Mouse (Mus musculus): ENCODE measurements around the gene Iqgap1. TPM values are rescaled to one million over a fixed set of nuclear protein-coding genes. Genes with fewer than 3 reads are reported as not detected.

Gene Iqgap1
- total and polyA plus RNA-seq, 3 experiments, result 33.5 to 35.8 (median 34.8) TPM

GRCm38 (mm10) chr7:80689221-80689591 is 136.6 kb downstream of the Iqgap1 start:
- WGBS, result 15% methylated on average over 10 of the region's 10 CpGs
- peak overlapping the region; percentile 97 for H3K27ac ChIP-seq
- peaks cover 6% of the 10 kb centered on the region for H3K4me1 ChIP-seq (ENCODE audit: control insufficient read depth, insufficient read depth, low read length)
- H3K36me3 ChIP-seq (ENCODE audit: control insufficient read depth, insufficient read depth, low read length), result no peaks in the 10 kb centered on the region; the same call in 1 of the 2 replicates
- peak in 1 of 2 experiments; percentile 55 for DNase-seq
- no peaks in the 10 kb centered on the region for H3K27me3 ChIP-seq (ENCODE audit: control insufficient read depth, insufficient read depth, low read length)
- TF ChIP-seq CTCF (IDR thresholded peaks at IDR 0.05) (no peak), EP300 (IDR thresholded peaks at IDR 0.05; ENCODE audit: insufficient read depth, low read depth, low read length) (no peak), POLR2A (IDR thresholded peaks at IDR 0.05; ENCODE audit: insufficient read depth, low read depth, low read length) (no peak)
- peak overlapping the region; percentile 91 for H3K4me3 ChIP-seq
- peaks cover 2% of the 10 kb centered on the region for H3K79me2 ChIP-seq (replicated peaks; ENCODE audit: control insufficient read depth, insufficient read depth, low read length)
- H3K9ac ChIP-seq (ENCODE audit: low read depth, low read length), result peak overlapping the region; percentile 91
- intact Hi-C loops (cut with DNase I), result loop anchor here (2.0 to 5.0 kb wide), 3 partner anchors 77 to 302 kb away; partner anchors contain the start of gene Fes

GRCm38 (mm10) chr7:80688556-80689220 is 137.1 kb downstream of the Iqgap1 start, which contains the start of gene Crtc3:
TSS of gene Crtc3 (minus strand) at chr7:80688877.
- Histone ChIP-seq H3K27me3 (ENCODE audit: control insufficient read depth, insufficient read depth, low read length) (no peaks in the 10 kb centered on the region), H3K4me3 (peak within 1 kb of the TSS; percentile 91), H3K9ac (ENCODE audit: low read depth, low read length) (peak within 1 kb of the TSS; percentile 99), H3K36me3 (ENCODE audit: control insufficient read depth, insufficient read depth, low read length) (no peaks in the 10 kb centered on the region; the same call in 1 of the 2 replicates), H3K79me2 (replicated peaks; ENCODE audit: control insufficient read depth, insufficient read depth, low read length) (peaks cover 3% of the 10 kb centered on the region), H3K27ac (peak within 1 kb of the TSS; percentile 97), H3K4me1 (ENCODE audit: control insufficient read depth, insufficient read depth, low read length) (peaks cover 7% of the 10 kb centered on the region)
- TF ChIP-seq CTCF (IDR thresholded peaks at IDR 0.05) (peak; percentile 10; the same call in 1 of the 2 replicates), POLR2A (IDR thresholded peaks at IDR 0.05; ENCODE audit: insufficient read depth, low read depth, low read length) (peak; percentile 56), EP300 (IDR thresholded peaks at IDR 0.05; ENCODE audit: insufficient read depth, low read depth, low read length) (no peak)
- intact Hi-C loops (cut with DNase I), result loop anchor here (2.0 to 5.0 kb wide), 3 partner anchors 76 to 302 kb away; partner anchors contain the start of gene Fes
- WGBS, result under 1% methylated on average over 71 of the region's 83 CpGs
- peak; percentile 87 to 89 for DNase-seq

GRCm38 (mm10) chr7:80687721-80688555 is 137.8 kb downstream of the Iqgap1 start:
- Histone ChIP-seq H3K27ac (peak overlapping the region; percentile 97), H3K36me3 (ENCODE audit: control insufficient read depth, insufficient read depth, low read length) (no peaks in the 10 kb centered on the region; the same call in 1 of the 2 replicates), H3K9ac (ENCODE audit: low read depth, low read length) (peak overlapping the region; percentile 99), H3K4me1 (ENCODE audit: control insufficient read depth, insufficient read depth, low read length) (peaks cover 7% of the 10 kb centered on the region), H3K27me3 (ENCODE audit: control insufficient read depth, insufficient read depth, low read length) (no peaks in the 10 kb centered on the region), H3K79me2 (replicated peaks; ENCODE audit: control insufficient read depth, insufficient read depth, low read length) (peaks cover 7% of the 10 kb centered on the region), H3K4me3 (peak overlapping the region; percentile 91)
- peak; percentile 78 to 82 for DNase-seq
- intact Hi-C loops (cut with DNase I), result loop anchor here (2.0 to 5.0 kb wide), 4 partner anchors 47 to 301 kb away; partner anchors contain the start of gene Fes
- TF ChIP-seq CTCF (IDR thresholded peaks at IDR 0.05) (peak; percentile 42), POLR2A (IDR thresholded peaks at IDR 0.05; ENCODE audit: insufficient read depth, low read depth, low read length) (no peak)
- 1% methylated on average over 69 of the region's 69 CpGs for WGBS

- WGBS, result 70% methylated on average over 5 of the region's 5 CpGs
- Histone ChIP-seq H3K27me3 (ENCODE audit: control insufficient read depth, insufficient read depth, low read length) (no peaks in the 10 kb centered on the region), H3K27ac (no peak overlapping the region; the same call in 1 of the 2 replicates), H3K9ac (ENCODE audit: low read depth, low read length) (no peak overlapping the region), H3K4me1 (ENCODE audit: control insufficient read depth, insufficient read depth, low read length) (peaks cover 16% of the 10 kb centered on the region), H3K79me2 (replicated peaks; ENCODE audit: control insufficient read depth, insufficient read depth, low read length) (peaks cover 11% of the 10 kb centered on the region), H3K4me3 (no peak overlapping the region), H3K36me3 (ENCODE audit: control insufficient read depth, insufficient read depth, low read length) (no peaks in the 10 kb centered on the region; the same call in 1 of the 2 replicates)
- no peak for DNase-seq
- TF ChIP-seq POLR2A (IDR thresholded peaks at IDR 0.05; ENCODE audit: insufficient read depth, low read depth, low read length) (no peak), EP300 (IDR thresholded peaks at IDR 0.05; ENCODE audit: insufficient read depth, low read depth, low read length) (no peak), CTCF (IDR thresholded peaks at IDR 0.05) (no peak)
- intact Hi-C loops (cut with DNase I), result loop anchor here (2.0 to 5.0 kb wide), 2 partner anchors 45 to 73 kb away; no protein-coding TSS in a partner anchor
Observed at GRCm38 (mm10) chr7:80685639-80686038, 140.1 kb downstream of the Iqgap1 start.

GRCm38 (mm10) chr7:80682630-80683029 is 143.1 kb downstream of the Iqgap1 start:
- Histone ChIP-seq H3K9ac (ENCODE audit: low read depth, low read length) (no peak overlapping the region), H3K4me3 (no peak overlapping the region), H3K79me2 (replicated peaks; ENCODE audit: control insufficient read depth, insufficient read depth, low read length) (peaks cover 11% of the 10 kb centered on the region), H3K27me3 (ENCODE audit: control insufficient read depth, insufficient read depth, low read length) (no peaks in the 10 kb centered on the region), H3K4me1 (ENCODE audit: control insufficient read depth, insufficient read depth, low read length) (peaks cover 15% of the 10 kb centered on the region), H3K27ac (no peak overlapping the region), H3K36me3 (ENCODE audit: control insufficient read depth, insufficient read depth, low read length) (no peaks in the 10 kb centered on the region; the same call in 1 of the 2 replicates)
- intact Hi-C loops (cut with DNase I), result no loop called here
- TF ChIP-seq EP300 (IDR thresholded peaks at IDR 0.05; ENCODE audit: insufficient read depth, low read depth, low read length), result no peak
- no peak for TF ChIP-seq CTCF (IDR thresholded peaks at IDR 0.05)
- TF ChIP-seq POLR2A (IDR thresholded peaks at IDR 0.05; ENCODE audit: insufficient read depth, low read depth, low read length), result no peak
- 33% methylated on average over 1 of the region's 1 CpGs for whole genome bisulfite sequencing
- no peak for DNase-seq
